Mouse (Mus musculus) small intestine, adult 2 months (tissue): ENCODE results near the gene Diaph3. TPM values are rescaled to one million over a fixed set of nuclear protein-coding genes. Genes with fewer than 3 reads are reported as not detected.
"Not testable (repeated sequence)": the region's sequence is repeated elsewhere in the genome, so short reads cannot be mapped to it uniquely, and the experiment has no call there.

Experiments used
- H3K27ac ChIP-seq: fragments of 200-500 bp; 2 replicates; pipeline ENCODE4 v1.5.1; 2012; ENCODE audit warnings: low read depth, low read length, control low read depth, inconsistent platforms; ENCODE audit not compliant: insufficient read depth
- H3K27me3 ChIP-seq: fragments of 200-500 bp; 2 replicates; pipeline ENCODE4 v1.6.1; 2012; ENCODE audit warnings: mild to moderate bottlenecking, moderate library complexity, low read length, inconsistent platforms; ENCODE audit not compliant: control insufficient read depth, insufficient read depth
- H3K36me3 ChIP-seq: fragments of 200-500 bp; 2 replicates; pipeline ENCODE4 v1.6.1; 2012; ENCODE audit warnings: mild to moderate bottlenecking, low read length, control low read depth, inconsistent platforms; ENCODE audit not compliant: control insufficient read depth, insufficient read depth
- H3K4me1 ChIP-seq: fragments of 200-500 bp; 2 replicates; pipeline ENCODE4 v1.6.1; 2012; ENCODE audit warnings: low read length, inconsistent platforms, mixed read lengths; ENCODE audit not compliant: control insufficient read depth, insufficient read depth, insufficient read length
- H3K4me3 ChIP-seq: fragments of 200-500 bp; 2 replicates; pipeline ENCODE4 v1.5.1; 2012; ENCODE audit warnings: low read depth, mild to moderate bottlenecking, control low read depth, inconsistent platforms, low read length, moderate library complexity
- CTCF ChIP-seq: fragments of 200-500 bp; IDR thresholded peaks from 2 replicates; pipeline ENCODE4 v1.5.1; 2012; ENCODE audit warnings: low read depth, mild to moderate bottlenecking, control low read depth, inconsistent platforms, low read length, moderate library complexity, mixed read lengths; ENCODE audit not compliant: insufficient replicate concordance, insufficient read length; ENCODE audit errors: extremely low read depth
- POLR2A ChIP-seq: fragments of 200-500 bp; IDR thresholded peaks from 2 replicates; pipeline ENCODE4 v1.6.1; 2012; ENCODE audit warnings: low read depth, mild to moderate bottlenecking, control low read depth, inconsistent platforms, low read length, moderate library complexity
- WGBS: fragments of 180-500 bp; shearing (Covaris S2); methylation state at CpG from one replicate; pipeline ENCODE4 v1.1.7; 2018; 5-methylcytosine and 5-hydroxymethylcytosine counted together
- polyA plus RNA-seq: library from polyadenylated mRNA; depleted of rRNA; stranded (reverse); fragments of >200 nt; gene quantifications from 2 replicates; pipeline ENCODE4 v1.2.3, GENCODE M21; 2012

The Diaph3 gene
- polyA plus RNA-seq, 1 experiment: 0.29 TPM

GRCm38 (mm10) chr14:86721082-86721481, 420.0 kb downstream of the Diaph3 start:
- WGBS: 84% methylated on average over 3 of the region's 3 CpGs
- Histone ChIP-seq H3K4me1 (no peaks in the 10 kb centered on the region), H3K4me3 (no peak overlapping the region), H3K27ac (no peak overlapping the region), H3K36me3 (no peaks in the 10 kb centered on the region), H3K27me3 (no peaks in the 10 kb centered on the region)
- TF ChIP-seq CTCF: no peak
- TF ChIP-seq POLR2A: no peak

- H3K27ac ChIP-seq, H3K27me3 ChIP-seq, H3K36me3 ChIP-seq, H3K4me1 ChIP-seq, H3K4me3 ChIP-seq: not testable (repeated sequence)
Observed at GRCm38 (mm10) chr14:86720408-86720807, 420.6 kb downstream of the Diaph3 start.

- no peak overlapping the region for H3K4me3 ChIP-seq
- H3K27ac ChIP-seq: no peak overlapping the region
- no peak for TF ChIP-seq CTCF
- TF ChIP-seq POLR2A: no peak
- no peaks in the 10 kb centered on the region for H3K36me3 ChIP-seq
- WGBS: 76% methylated on average over 2 of the region's 2 CpGs
- H3K27me3 ChIP-seq: no peaks in the 10 kb centered on the region
- no peaks in the 10 kb centered on the region for H3K4me1 ChIP-seq
Observed at GRCm38 (mm10) chr14:86714088-86714690, 426.8 kb downstream of the Diaph3 start.

- no peaks in the 10 kb centered on the region for H3K36me3 ChIP-seq
- H3K4me1 ChIP-seq: no peaks in the 10 kb centered on the region
- no peaks in the 10 kb centered on the region for H3K27me3 ChIP-seq
- no peak overlapping the region for H3K4me3 ChIP-seq
- TF ChIP-seq POLR2A (no peak), CTCF (no peak)
- whole genome bisulfite sequencing: 72% methylated on average over 3 of the region's 3 CpGs
- no peak overlapping the region for H3K27ac ChIP-seq
Observed at GRCm38 (mm10) chr14:86704080-86704479, 437.0 kb downstream of the Diaph3 start.

GRCm38 (mm10) chr14:86701145-86701544, 439.9 kb downstream of the Diaph3 start:
- no peaks in the 10 kb centered on the region for H3K27me3 ChIP-seq
- H3K36me3 ChIP-seq: no peaks in the 10 kb centered on the region
- TF ChIP-seq CTCF (no peak), POLR2A (no peak)
- no peak overlapping the region for H3K27ac ChIP-seq
- no peaks in the 10 kb centered on the region for H3K4me1 ChIP-seq
- WGBS: 82% methylated on average over 4 of the region's 4 CpGs
- no peak overlapping the region for H3K4me3 ChIP-seq

- TF ChIP-seq POLR2A: no peak
- TF ChIP-seq CTCF: no peak
- Histone ChIP-seq H3K27me3 (no peaks in the 10 kb centered on the region), H3K4me1 (no peaks in the 10 kb centered on the region), H3K4me3 (no peak overlapping the region), H3K36me3 (no peaks in the 10 kb centered on the region), H3K27ac (no peak overlapping the region)
- WGBS: 79% methylated on average over 1 of the region's 1 CpGs
Observed at GRCm38 (mm10) chr14:86697887-86698286, 443.1 kb downstream of the Diaph3 start.

GRCm38 (mm10) chr14:86692714-86693113, 448.3 kb downstream of the Diaph3 start:
- Histone ChIP-seq H3K36me3 (no peaks in the 10 kb centered on the region), H3K4me3 (no peak overlapping the region), H3K27ac (no peak overlapping the region), H3K4me1 (no peaks in the 10 kb centered on the region), H3K27me3 (no peaks in the 10 kb centered on the region)
- 95% methylated on average over 4 of the region's 4 CpGs for WGBS
- no peak for TF ChIP-seq POLR2A
- no peak for TF ChIP-seq CTCF

- Histone ChIP-seq H3K4me1 (no peaks in the 10 kb centered on the region), H3K27ac (no peak overlapping the region), H3K36me3 (no peaks in the 10 kb centered on the region), H3K27me3 (no peaks in the 10 kb centered on the region), H3K4me3 (no peak overlapping the region)
- WGBS: 83% methylated on average over 5 of the region's 5 CpGs
- TF ChIP-seq CTCF: no peak
- no peak for TF ChIP-seq POLR2A
Observed at GRCm38 (mm10) chr14:86691298-86691697, 449.7 kb downstream of the Diaph3 start.
